Mouse (Mus musculus) intestine, embryonic 16.5 days (tissue): ENCODE measurements around the gene Gm5485. TPM values are rescaled to one million over a fixed set of nuclear protein-coding genes. Genes with fewer than 3 reads are reported as not detected.

Experiments used
- ATAC-seq: fragments of 200-750 bp; cut with Nextera tagmentation; 2 replicates; pipeline ENCODE4 v1.8.0; 2017; ENCODE audit warnings: moderate TSS enrichment, moderate library complexity
- H3K27ac ChIP-seq: fragments of 300-500 bp; sonication (generic); 2 replicates; pipeline ENCODE4 v1.5.1; 2014; ENCODE audit warnings: mild to moderate bottlenecking, low read length
- H3K27me3 ChIP-seq: fragments of 300-500 bp; sonication (generic); replicated peaks from 2 replicates; pipeline ENCODE4 v1.6.1; 2014; ENCODE audit warnings: low read length, control low read depth, mixed read lengths; ENCODE audit not compliant: control insufficient read depth, insufficient read depth
- H3K36me3 ChIP-seq: fragments of 300-500 bp; sonication (generic); 2 replicates; pipeline ENCODE4 v1.6.1; 2014; ENCODE audit warnings: low read length, control low read depth; ENCODE audit not compliant: control insufficient read depth, insufficient read depth
- H3K4me1 ChIP-seq: fragments of 300-500 bp; sonication (generic); 2 replicates; pipeline ENCODE4 v1.6.1; 2014; ENCODE audit warnings: low read length, control low read depth, mixed read lengths; ENCODE audit not compliant: control insufficient read depth, insufficient read depth
- H3K4me2 ChIP-seq: fragments of 300-500 bp; sonication (generic); 2 replicates; pipeline ENCODE4 v1.6.1; 2014; ENCODE audit warnings: low read depth, low read length, control low read depth
- H3K4me3 ChIP-seq: fragments of 300-500 bp; sonication (generic); 2 replicates; pipeline ENCODE4 v1.5.1; 2014; ENCODE audit warnings: mild to moderate bottlenecking, low read length
- H3K9ac ChIP-seq: fragments of 300-500 bp; sonication (generic); 2 replicates; pipeline ENCODE4 v1.6.1; 2014; ENCODE audit warnings: low read depth, low read length
- H3K9me3 ChIP-seq: fragments of 300-500 bp; sonication (generic); 2 replicates; pipeline ENCODE4 v1.6.1; 2016; ENCODE audit warnings: low read length, control low read depth; ENCODE audit not compliant: control insufficient read depth
- WGBS: fragments of 180-500 bp; shearing (Covaris S2); extraction: QIAGEN DNeasy Blood & Tissue Kit; methylation state at CpG from one replicate; pipeline ENCODE4 v1.1.7; 2014; 5-methylcytosine and 5-hydroxymethylcytosine counted together
- polyA plus RNA-seq: library from polyadenylated mRNA; unstranded; fragments of >200 nt; fragmentation: Nextera tagmentation; extraction: Ambion mirVana; gene quantifications from 2 replicates; pipeline ENCODE4 v1.2.1, GENCODE M21; 2015

Gene Gm5485
- polyA plus RNA-seq, 1 experiment from 2014 or later, result 1.4 TPM

- Histone ChIP-seq H3K9ac (no peak overlapping the region), H3K4me2 (no peak overlapping the region), H3K4me3 (no peak overlapping the region), H3K27me3 (no peaks in the 10 kb centered on the region), H3K27ac (no peak overlapping the region), H3K4me1 (no peaks in the 10 kb centered on the region), H3K9me3 (no peaks in the 10 kb centered on the region), H3K36me3 (no peaks in the 10 kb centered on the region)
- 36% methylated on average over 2 of the region's 2 CpGs for WGBS
- no peak for ATAC-seq
Measured at GRCm38 (mm10) chr16:48419035-48419434, 6.8 kb upstream of the Gm5485 start.

- H3K27ac ChIP-seq, result no peak overlapping the region
Measured at GRCm38 (mm10) chr16:48418557-48418956, 6.3 kb upstream of the Gm5485 start.

GRCm38 (mm10) chr16:48410125-48410524 lies 2.1 kb downstream of the Gm5485 start:
- 35% methylated on average over 3 of the region's 3 CpGs for WGBS
- no peak overlapping the region for H3K4me2 ChIP-seq
- no peaks in the 10 kb centered on the region for H3K36me3 ChIP-seq
- peak; percentile 58 for ATAC-seq
- no peaks in the 10 kb centered on the region for H3K27me3 ChIP-seq
- no peaks in the 10 kb centered on the region for H3K9me3 ChIP-seq
- no peak overlapping the region; the same call in 1 of the 2 replicates for H3K27ac ChIP-seq
- H3K4me1 ChIP-seq, result peaks cover 10% of the 10 kb centered on the region
- H3K9ac ChIP-seq, result 0 out of 2 replicates have a peak overlapping the region, but pooled peaks have one; percentile 38
- no peak overlapping the region for H3K4me3 ChIP-seq

More at GRCm38 (mm10) chr16:48418557-48418956, 6.3 kb upstream of the Gm5485 start:
- Histone ChIP-seq H3K4me2 (no peak overlapping the region), H3K36me3 (no peaks in the 10 kb centered on the region), H3K9ac (no peak overlapping the region), H3K9me3 (no peaks in the 10 kb centered on the region), H3K4me3 (no peak overlapping the region), H3K27me3 (no peaks in the 10 kb centered on the region), H3K4me1 (no peaks in the 10 kb centered on the region)
- ATAC-seq, result no peak
- 42% methylated on average over 3 of the region's 3 CpGs for WGBS

- 28% methylated on average over 7 of the region's 7 CpGs for WGBS
- ATAC-seq, result 0 out of 2 replicates have a peak, but pooled peaks have one; percentile 19
Measured at GRCm38 (mm10) chr16:48409580-48409979, 2.6 kb downstream of the Gm5485 start.

GRCm38 (mm10) chr16:48405674-48406403 lies 6.4 kb downstream of the Gm5485 start:
- no peak overlapping the region for H3K4me3 ChIP-seq
- 51% methylated on average over 10 of the region's 10 CpGs for WGBS
- H3K36me3 ChIP-seq, result no peaks in the 10 kb centered on the region
- no peak overlapping the region; the same call in 1 of the 2 replicates for H3K27ac ChIP-seq
- H3K4me2 ChIP-seq, result no peak overlapping the region
- peaks cover 12% of the 10 kb centered on the region for H3K4me1 ChIP-seq
- no peak for ATAC-seq
- no peaks in the 10 kb centered on the region for H3K9me3 ChIP-seq
- H3K27me3 ChIP-seq, result no peaks in the 10 kb centered on the region
- no peak overlapping the region for H3K9ac ChIP-seq

More at GRCm38 (mm10) chr16:48409580-48409979, 2.6 kb downstream of the Gm5485 start:
- H3K4me3 ChIP-seq, result peak overlapping the region; percentile 7; the same call in 1 of the 2 replicates
- no peaks in the 10 kb centered on the region for H3K27me3 ChIP-seq
- no peaks in the 10 kb centered on the region for H3K9me3 ChIP-seq
- 0 out of 2 replicates have a peak overlapping the region, but pooled peaks have one; percentile 29 for H3K27ac ChIP-seq
- H3K9ac ChIP-seq, result 0 out of 2 replicates have a peak overlapping the region, but pooled peaks have one; percentile 38
- H3K4me1 ChIP-seq, result peaks cover 10% of the 10 kb centered on the region
- no peaks in the 10 kb centered on the region for H3K36me3 ChIP-seq
- peak overlapping the region; percentile 30 for H3K4me2 ChIP-seq

- Histone ChIP-seq H3K27ac (peak overlapping the region; percentile 87), H3K4me3 (no peak overlapping the region), H3K4me1 (peaks cover 4% of the 10 kb centered on the region; the same call in 1 of the 2 replicates), H3K9me3 (no peaks in the 10 kb centered on the region), H3K9ac (no peak overlapping the region), H3K4me2 (no peak overlapping the region), H3K36me3 (no peaks in the 10 kb centered on the region), H3K27me3 (no peaks in the 10 kb centered on the region)
- ATAC-seq, result peak; percentile 87
Measured at GRCm38 (mm10) chr16:48404009-48404408, 8.2 kb downstream of the Gm5485 start.

GRCm38 (mm10) chr16:48403423-48403822 lies 8.8 kb downstream of the Gm5485 start:
- no peak overlapping the region for H3K4me3 ChIP-seq

GRCm38 (mm10) chr16:48402963-48403362 lies 9.3 kb downstream of the Gm5485 start:
- Histone ChIP-seq H3K4me3 (no peak overlapping the region), H3K4me2 (no peak overlapping the region), H3K9ac (no peak overlapping the region), H3K4me1 (peaks cover 4% of the 10 kb centered on the region; the same call in 1 of the 2 replicates), H3K9me3 (no peaks in the 10 kb centered on the region), H3K36me3 (no peaks in the 10 kb centered on the region), H3K27ac (peak overlapping the region; percentile 42), H3K27me3 (no peaks in the 10 kb centered on the region)
- peak; percentile 90 for ATAC-seq
- WGBS, result 48% methylated on average over 4 of the region's 4 CpGs

More at GRCm38 (mm10) chr16:48403423-48403822, 8.8 kb downstream of the Gm5485 start:
- peak; percentile 32 for ATAC-seq
- Histone ChIP-seq H3K4me1 (peaks cover 4% of the 10 kb centered on the region; the same call in 1 of the 2 replicates), H3K36me3 (no peaks in the 10 kb centered on the region), H3K4me2 (no peak overlapping the region), H3K9ac (no peak overlapping the region), H3K9me3 (no peaks in the 10 kb centered on the region), H3K27me3 (no peaks in the 10 kb centered on the region), H3K27ac (peak overlapping the region; percentile 87)
- 55% methylated on average over 3 of the region's 3 CpGs for WGBS

- Histone ChIP-seq H3K4me1 (no peaks in the 10 kb centered on the region), H3K4me3 (no peak overlapping the region), H3K36me3 (no peaks in the 10 kb centered on the region), H3K4me2 (no peak overlapping the region), H3K27ac (no peak overlapping the region), H3K9me3 (no peaks in the 10 kb centered on the region), H3K9ac (no peak overlapping the region), H3K27me3 (no peaks in the 10 kb centered on the region)
- WGBS, result 66% methylated on average over 2 of the region's 2 CpGs
- peak; percentile 90 for ATAC-seq
Measured at GRCm38 (mm10) chr16:48395278-48395677, 16.9 kb downstream of the Gm5485 start.
